Mouse (Mus musculus) liver, adult 2 months (tissue): ENCODE data around the gene Nat8f1.

Experiments used
- CTCF ChIP-seq: fragments of 200-500 bp; IDR thresholded peaks from 2 replicates; pipeline ENCODE4 v1.5.1; 2011; ENCODE audit warnings: low read depth, low read length, control low read depth
- POLR2A ChIP-seq: fragments of 200-500 bp; IDR thresholded peaks from 2 replicates; pipeline ENCODE4 v1.6.1; 2011; ENCODE audit warnings: low read length, control low read depth; ENCODE audit not compliant: insufficient read depth; ENCODE audit errors: extremely low read depth

DNA sequence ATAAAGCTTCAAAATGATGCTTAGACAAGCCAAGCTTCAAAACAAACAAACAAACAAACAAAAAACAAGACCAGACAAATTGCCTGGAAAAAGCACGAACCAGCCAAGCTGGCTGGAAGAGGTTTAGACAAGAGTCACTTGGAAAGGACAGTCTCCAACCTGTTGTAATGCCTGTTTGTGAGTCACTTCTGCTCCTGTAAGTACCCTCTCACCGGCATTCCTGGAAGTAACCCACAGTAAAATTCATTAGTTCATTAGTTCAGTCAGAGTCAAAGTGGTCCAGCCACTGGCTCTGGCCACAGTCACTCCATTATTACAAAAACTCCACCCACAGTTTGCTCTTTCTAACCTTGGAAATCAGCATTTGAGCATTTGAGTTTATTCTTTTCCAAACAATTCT, 51.6 kb downstream of the Nat8f1 start:
- TF ChIP-seq CTCF: no peak
- no peak for TF ChIP-seq POLR2A
